Mouse (Mus musculus): ENCODE results near the gene Mpig6b. TPM values are rescaled to one million over a fixed set of nuclear protein-coding genes. Genes with fewer than 3 reads are reported as not detected.
A peak's percentile ranks its signal among the peaks of the same experiment; 100 is the strongest.

The Mpig6b gene
- polyA plus RNA-seq, 1 experiment from 2014 or later: 0.21 TPM

GRCm38 (mm10) chr17:35027277-35028068, 38.5 kb downstream of the Mpig6b start, which contains the start of gene Sapcd1:
Sapcd1 (minus strand) TSS chr17:35028016.
- peak; percentile 65 for ATAC-seq (ENCODE audit: low FRiP score, low TSS enrichment)
- 24% methylated on average over 13 of the region's 13 CpGs for WGBS
- H3K4me2 ChIP-seq (ENCODE audit: low read length): no peak within 1 kb of the TSS

DNA sequence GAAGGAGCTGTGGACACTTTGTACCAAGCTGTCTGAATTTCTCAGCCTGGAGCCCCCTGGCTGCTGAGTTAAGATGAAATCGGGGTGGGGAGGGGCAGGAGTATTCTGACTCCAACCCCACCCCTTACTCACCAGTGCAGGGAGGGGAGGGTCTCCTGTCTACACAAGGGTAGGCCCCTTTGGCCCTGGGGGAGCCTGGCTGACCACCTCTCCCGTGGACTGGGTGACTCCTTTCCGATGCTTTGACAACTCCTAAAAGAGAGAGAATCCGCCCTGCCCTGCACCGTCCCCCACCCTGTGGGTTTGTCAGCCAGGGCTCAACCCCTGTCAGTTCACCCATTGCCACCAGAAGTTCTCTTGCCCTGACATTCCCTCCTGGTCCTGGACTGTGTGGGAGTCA, 39.8 kb downstream of the Mpig6b start:
- H3K27me3 ChIP-seq (ENCODE audit: control insufficient read depth, insufficient read depth, low read length): no peaks in the 10 kb centered on the region
- peaks cover 11% of the 10 kb centered on the region for H3K4me1 ChIP-seq (ENCODE audit: control insufficient read depth, insufficient read depth, low read length)
- H3K9ac ChIP-seq (replicated peaks; ENCODE audit: low read length): no peak overlapping the region
- no peak overlapping the region for H3K27ac ChIP-seq (replicated peaks; ENCODE audit: low read depth, low read length)
- no peak overlapping the region for H3K4me2 ChIP-seq (ENCODE audit: low read length)
- no peak for DNase-seq
- ATAC-seq (ENCODE audit: low FRiP score, low TSS enrichment): no peak
- no peak overlapping the region for H3K4me3 ChIP-seq (replicated peaks; ENCODE audit: low read depth, low read length)
- H3K9me3 ChIP-seq (ENCODE audit: control insufficient read depth, low read length): no peaks in the 10 kb centered on the region
- WGBS: 87% methylated on average over 5 of the region's 5 CpGs
- H3K36me3 ChIP-seq (ENCODE audit: control insufficient read depth, insufficient read depth, low read length): no peaks in the 10 kb centered on the region

More at GRCm38 (mm10) chr17:35027277-35028068, 38.5 kb downstream of the Mpig6b start, which contains the start of gene Sapcd1:
- Histone ChIP-seq H3K4me1 (ENCODE audit: control insufficient read depth, insufficient read depth, low read length) (peaks cover 8% of the 10 kb centered on the region; the same call in 1 of the 2 replicates), H3K4me3 (replicated peaks; ENCODE audit: low read depth, low read length) (no peak within 1 kb of the TSS), H3K9ac (replicated peaks; ENCODE audit: low read length) (no peak within 1 kb of the TSS), H3K9me3 (ENCODE audit: control insufficient read depth, low read length) (no peaks in the 10 kb centered on the region), H3K27ac (replicated peaks; ENCODE audit: low read depth, low read length) (peak within 1 kb of the TSS; percentile 63), H3K27me3 (ENCODE audit: control insufficient read depth, insufficient read depth, low read length) (no peaks in the 10 kb centered on the region), H3K36me3 (ENCODE audit: control insufficient read depth, insufficient read depth, low read length) (no peaks in the 10 kb centered on the region)
- DNase-seq: peak; percentile 61

DNA sequence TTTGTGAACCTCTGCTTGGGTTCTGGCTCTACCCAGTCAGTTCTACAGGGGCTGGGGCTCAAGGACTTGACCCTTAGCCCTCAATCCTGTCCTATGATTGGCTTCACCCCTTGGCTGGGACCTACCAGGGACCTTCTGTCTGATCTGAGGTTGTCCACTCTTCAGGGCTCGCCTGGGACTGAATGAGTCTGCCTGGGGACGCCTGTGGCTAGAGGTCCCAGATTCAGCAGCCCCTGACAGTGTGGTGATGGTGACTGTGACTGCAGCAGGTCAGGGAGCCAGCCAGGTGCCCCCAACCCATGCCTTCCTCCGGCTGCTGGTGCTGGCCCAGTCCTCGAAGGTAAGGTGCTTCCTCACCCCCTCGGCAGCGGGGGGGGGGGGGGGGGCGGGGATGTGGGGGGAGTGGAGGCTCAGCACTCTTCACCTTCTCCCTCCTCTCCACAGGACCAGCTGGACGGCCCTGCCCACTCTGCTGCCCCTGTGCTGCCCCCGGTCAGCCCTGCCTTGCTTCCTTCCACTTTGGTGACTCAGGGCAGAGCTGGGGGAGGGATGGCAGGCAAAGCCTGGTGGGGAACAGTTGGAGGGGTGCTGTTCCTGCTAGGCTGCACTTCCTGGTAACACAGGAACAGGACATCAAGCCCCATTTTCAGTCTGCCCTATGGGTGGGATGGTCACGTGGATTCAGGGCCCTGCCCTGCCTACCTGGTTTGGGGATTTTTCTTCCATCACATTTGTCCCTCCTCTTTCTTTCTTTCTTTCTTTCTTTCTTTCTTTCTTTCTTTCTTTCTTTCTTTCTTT, 41.1 kb downstream of the Mpig6b start:
- no peak overlapping the region for H3K4me2 ChIP-seq (ENCODE audit: low read length)
- no peaks in the 10 kb centered on the region for H3K36me3 ChIP-seq (ENCODE audit: control insufficient read depth, insufficient read depth, low read length)
- H3K4me3 ChIP-seq (replicated peaks; ENCODE audit: low read depth, low read length): no peak overlapping the region
- ATAC-seq (ENCODE audit: low FRiP score, low TSS enrichment): no peak
- H3K27ac ChIP-seq (replicated peaks; ENCODE audit: low read depth, low read length): no peak overlapping the region
- H3K4me1 ChIP-seq (ENCODE audit: control insufficient read depth, insufficient read depth, low read length): peaks cover 8% of the 10 kb centered on the region
- H3K9ac ChIP-seq (replicated peaks; ENCODE audit: low read length): no peak overlapping the region
- H3K9me3 ChIP-seq (ENCODE audit: control insufficient read depth, low read length): no peaks in the 10 kb centered on the region
- WGBS: 64% methylated on average over 7 of the region's 10 CpGs
- no peaks in the 10 kb centered on the region for H3K27me3 ChIP-seq (ENCODE audit: control insufficient read depth, insufficient read depth, low read length)
- no peak for DNase-seq

DNA sequence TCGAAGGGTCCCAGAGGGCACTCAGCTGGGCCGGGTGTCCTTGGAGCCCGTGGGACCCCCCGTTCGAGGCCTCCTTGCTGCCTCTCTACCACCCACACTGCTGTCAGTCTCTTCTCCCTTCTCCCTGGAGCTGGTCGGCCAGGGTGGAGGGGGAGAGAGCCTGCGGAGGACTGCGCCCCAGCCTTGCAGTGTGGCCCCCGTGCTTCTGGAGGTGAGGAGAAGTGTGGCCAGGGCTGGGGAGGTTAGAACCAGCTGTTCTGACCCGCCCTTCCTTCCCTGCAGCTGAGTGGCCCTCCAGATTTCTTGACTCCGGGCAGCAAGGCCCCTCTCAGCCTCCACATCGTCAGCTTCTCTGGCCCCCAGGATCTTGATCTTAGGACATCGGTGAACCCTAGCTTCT, 41.7 kb downstream of the Mpig6b start:
- Histone ChIP-seq H3K9me3 (ENCODE audit: control insufficient read depth, low read length) (no peaks in the 10 kb centered on the region), H3K4me2 (ENCODE audit: low read length) (no peak overlapping the region), H3K4me3 (replicated peaks; ENCODE audit: low read depth, low read length) (no peak overlapping the region), H3K27ac (replicated peaks; ENCODE audit: low read depth, low read length) (no peak overlapping the region), H3K9ac (replicated peaks; ENCODE audit: low read length) (no peak overlapping the region), H3K36me3 (ENCODE audit: control insufficient read depth, insufficient read depth, low read length) (no peaks in the 10 kb centered on the region), H3K27me3 (ENCODE audit: control insufficient read depth, insufficient read depth, low read length) (no peaks in the 10 kb centered on the region), H3K4me1 (ENCODE audit: control insufficient read depth, insufficient read depth, low read length) (peaks cover 3% of the 10 kb centered on the region; the same call in 1 of the 2 replicates)
- DNase-seq: no peak
- WGBS: 83% methylated on average over 13 of the region's 13 CpGs
- no peak for ATAC-seq (ENCODE audit: low FRiP score, low TSS enrichment)

- H3K36me3 ChIP-seq (ENCODE audit: control insufficient read depth, insufficient read depth, low read length): no peaks in the 10 kb centered on the region
- WGBS: 86% methylated on average over 4 of the region's 4 CpGs
- no peaks in the 10 kb centered on the region for H3K27me3 ChIP-seq (ENCODE audit: control insufficient read depth, insufficient read depth, low read length)
- H3K9ac ChIP-seq (replicated peaks; ENCODE audit: low read length): no peak overlapping the region
- H3K9me3 ChIP-seq (ENCODE audit: control insufficient read depth, low read length): no peaks in the 10 kb centered on the region
- peaks cover 3% of the 10 kb centered on the region; the same call in 1 of the 2 replicates for H3K4me1 ChIP-seq (ENCODE audit: control insufficient read depth, insufficient read depth, low read length)
- no peak overlapping the region for H3K27ac ChIP-seq (replicated peaks; ENCODE audit: low read depth, low read length)
- H3K4me2 ChIP-seq (ENCODE audit: low read length): no peak overlapping the region
- ATAC-seq (ENCODE audit: low FRiP score, low TSS enrichment) (no peak), DNase-seq (no peak)
- no peak overlapping the region for H3K4me3 ChIP-seq (replicated peaks; ENCODE audit: low read depth, low read length)
Observed at GRCm38 (mm10) chr17:35023756-35024155, 42.2 kb downstream of the Mpig6b start.

DNA sequence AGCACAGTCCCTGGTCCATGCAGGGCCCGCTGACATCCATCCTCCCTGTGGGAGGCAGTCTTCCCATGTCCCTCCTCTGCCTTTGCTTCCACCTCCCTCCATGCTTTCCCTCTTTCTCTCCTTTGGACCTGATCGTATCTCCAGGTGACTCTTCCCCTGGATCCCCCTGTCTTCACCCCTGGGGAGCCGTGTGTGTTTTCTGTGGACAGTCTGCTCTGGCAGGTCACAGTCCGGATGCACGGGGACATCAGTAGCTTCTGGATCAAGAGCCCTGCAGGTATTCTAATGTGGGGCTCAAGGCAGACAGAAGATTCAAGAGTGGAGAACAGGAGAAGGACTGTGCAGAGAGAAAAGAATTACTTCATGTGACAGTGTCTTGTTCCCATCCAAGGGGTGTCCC, 42.8 kb downstream of the Mpig6b start:
- no peak overlapping the region for H3K4me2 ChIP-seq (ENCODE audit: low read length)
- DNase-seq (no peak), ATAC-seq (ENCODE audit: low FRiP score, low TSS enrichment) (no peak)
- no peak overlapping the region for H3K27ac ChIP-seq (replicated peaks; ENCODE audit: low read depth, low read length)
- H3K9me3 ChIP-seq (ENCODE audit: control insufficient read depth, low read length): no peaks in the 10 kb centered on the region
- H3K36me3 ChIP-seq (ENCODE audit: control insufficient read depth, insufficient read depth, low read length): no peaks in the 10 kb centered on the region
- H3K4me3 ChIP-seq (replicated peaks; ENCODE audit: low read depth, low read length): no peak overlapping the region
- H3K4me1 ChIP-seq (ENCODE audit: control insufficient read depth, insufficient read depth, low read length): peaks cover 3% of the 10 kb centered on the region; the same call in 1 of the 2 replicates
- no peak overlapping the region for H3K9ac ChIP-seq (replicated peaks; ENCODE audit: low read length)
- WGBS: 87% methylated on average over 5 of the region's 5 CpGs
- H3K27me3 ChIP-seq (ENCODE audit: control insufficient read depth, insufficient read depth, low read length): no peaks in the 10 kb centered on the region

DNA sequence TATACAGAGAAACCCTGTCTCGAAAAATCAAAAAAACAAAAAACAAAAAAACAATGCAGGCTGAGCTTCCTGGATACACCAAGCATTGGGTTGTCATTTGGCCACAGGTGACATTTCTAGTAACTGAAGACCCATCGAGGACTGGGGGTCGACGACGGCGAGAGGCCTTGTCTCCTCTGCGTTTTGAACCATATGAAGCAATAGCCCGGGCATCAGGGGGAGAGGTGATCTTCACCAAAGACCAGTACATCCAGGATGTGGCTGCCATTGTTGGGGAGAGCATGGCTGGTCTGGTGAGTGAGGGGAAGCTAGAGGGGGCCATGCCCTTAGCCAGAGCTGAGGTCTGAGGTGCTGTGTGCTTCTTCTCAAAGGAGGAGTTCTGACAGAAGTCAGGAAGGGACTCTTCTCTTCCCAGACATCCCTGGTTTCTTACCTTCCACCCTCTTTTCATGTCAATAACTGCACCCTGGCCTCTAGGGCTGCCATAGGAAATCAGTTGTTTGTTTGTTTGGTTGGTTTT, 43.4 kb downstream of the Mpig6b start:
- Histone ChIP-seq H3K4me1 (ENCODE audit: control insufficient read depth, insufficient read depth, low read length) (peaks cover 3% of the 10 kb centered on the region; the same call in 1 of the 2 replicates), H3K4me3 (replicated peaks; ENCODE audit: low read depth, low read length) (no peak overlapping the region), H3K27me3 (ENCODE audit: control insufficient read depth, insufficient read depth, low read length) (no peaks in the 10 kb centered on the region), H3K4me2 (ENCODE audit: low read length) (no peak overlapping the region), H3K9ac (replicated peaks; ENCODE audit: low read length) (no peak overlapping the region), H3K27ac (replicated peaks; ENCODE audit: low read depth, low read length) (no peak overlapping the region), H3K36me3 (ENCODE audit: control insufficient read depth, insufficient read depth, low read length) (no peaks in the 10 kb centered on the region), H3K9me3 (ENCODE audit: control insufficient read depth, low read length) (no peaks in the 10 kb centered on the region)
- no peak for ATAC-seq (ENCODE audit: low FRiP score, low TSS enrichment)
- 94% methylated on average over 8 of the region's 8 CpGs for WGBS
- DNase-seq: no peak

- H3K27ac ChIP-seq (replicated peaks; ENCODE audit: low read depth, low read length): 0 out of 2 replicates have a peak overlapping the region, but pooled peaks have one; percentile 1
- 47% methylated on average over 6 of the region's 6 CpGs for WGBS
- H3K4me3 ChIP-seq (replicated peaks; ENCODE audit: low read depth, low read length): no peak overlapping the region
- H3K36me3 ChIP-seq (ENCODE audit: control insufficient read depth, insufficient read depth, low read length): peaks cover 5% of the 10 kb centered on the region; the same call in 1 of the 2 replicates
- no peaks in the 10 kb centered on the region for H3K9me3 ChIP-seq (ENCODE audit: control insufficient read depth, low read length)
- no peak for ATAC-seq (ENCODE audit: low FRiP score, low TSS enrichment)
- no peak overlapping the region for H3K9ac ChIP-seq (replicated peaks; ENCODE audit: low read length)
- no peaks in the 10 kb centered on the region for H3K27me3 ChIP-seq (ENCODE audit: control insufficient read depth, insufficient read depth, low read length)
- H3K4me1 ChIP-seq (ENCODE audit: control insufficient read depth, insufficient read depth, low read length): peaks cover 3% of the 10 kb centered on the region; the same call in 1 of the 2 replicates
- H3K4me2 ChIP-seq (ENCODE audit: low read length): no peak overlapping the region
- no peak for DNase-seq
Observed at GRCm38 (mm10) chr17:35021842-35022477, 44.0 kb downstream of the Mpig6b start.

Data from midbrain, embryonic 14.5 days (tissue).